Mouse (Mus musculus) frontal cortex, postnatal 25 days (tissue): ENCODE measurements around the gene Nit2.
"Not testable (repeated sequence)": the region's sequence is repeated elsewhere in the genome, so short reads cannot be mapped to it uniquely, and the experiment has no call there.

Experiments used
- DNase-seq, 2 experiments: peaks; one replicate each; pipeline ENCODE4 v3.0.0; 2022; ENCODE audit warnings: low spot score in 2 of 2

Gene Nit2

DNA sequence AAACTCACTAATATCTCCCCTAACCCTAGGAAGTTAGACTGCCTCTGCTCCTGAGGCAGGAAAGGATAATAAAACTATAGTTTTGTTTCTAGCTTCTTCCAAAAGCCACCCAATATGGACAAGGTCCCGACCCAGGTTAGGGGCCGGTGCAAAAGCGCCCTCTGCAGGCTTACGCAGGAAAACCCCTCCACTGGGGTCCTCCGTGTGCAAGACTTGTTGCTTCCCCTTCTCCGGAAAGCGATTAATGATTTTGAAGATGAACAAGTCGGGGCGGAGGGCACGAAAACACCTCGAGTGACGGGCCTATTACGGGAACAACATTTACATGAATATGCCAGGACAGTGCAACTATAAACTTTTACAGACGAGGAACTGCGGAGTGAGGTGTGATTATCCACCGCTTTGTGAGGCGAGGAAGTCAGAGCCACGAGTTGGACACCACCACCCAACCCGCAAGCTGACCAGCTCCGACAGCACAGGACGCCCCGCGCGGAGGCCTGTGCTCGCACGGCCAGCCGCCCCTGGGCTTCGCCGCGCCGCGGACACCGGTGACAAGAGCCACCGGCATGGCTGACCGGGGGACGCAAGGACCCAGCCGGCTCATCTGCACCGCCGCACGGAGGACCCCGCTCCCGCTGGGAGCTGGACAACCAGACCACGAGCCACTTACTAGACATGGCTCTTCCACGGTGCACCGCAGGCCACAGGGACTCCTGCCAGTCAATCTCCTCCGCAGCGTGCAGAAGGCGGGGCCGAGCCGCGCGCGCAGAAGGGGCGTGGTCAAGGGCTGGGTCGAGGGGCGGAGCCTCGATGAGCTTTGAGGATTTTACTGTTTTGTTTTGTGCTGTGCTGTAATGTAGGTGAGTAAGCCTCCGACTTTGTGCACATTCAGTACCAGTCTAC is at the start of gene Nit2:
Gene Nit2, minus strand, starts transcription at position 731 of the 903 bp plus-strand sequence.
- peak; percentile 86 to 89 for DNase-seq

DNA sequence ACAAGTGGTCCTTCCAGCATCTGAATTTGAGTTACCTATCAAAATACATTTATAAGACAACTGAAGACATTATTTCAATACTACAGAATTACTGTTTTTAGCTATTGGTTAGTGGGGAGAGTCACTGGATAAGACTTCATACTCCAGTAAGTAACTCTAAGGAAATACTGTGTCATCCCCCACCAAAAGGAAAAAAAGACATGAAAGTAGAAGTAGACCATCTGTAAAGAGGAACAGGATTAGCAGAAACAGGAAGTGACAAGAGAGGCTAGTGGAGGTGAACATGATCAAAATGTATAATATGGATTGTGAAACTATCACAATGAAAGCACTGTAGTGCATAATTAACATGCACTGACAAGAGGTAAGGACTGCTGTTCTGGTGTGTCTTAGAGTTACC is 48.8 kb upstream of the Nit2 start:
- DNase-seq, result no peak

- DNase-seq, result no peak
Observed at GRCm38 (mm10) chr16:57211037-57211436, 43.9 kb upstream of the Nit2 start.

- no peak for DNase-seq
Observed at GRCm38 (mm10) chr16:57208342-57208741, 41.2 kb upstream of the Nit2 start.

GRCm38 (mm10) chr16:57197281-57197680 is 30.1 kb upstream of the Nit2 start:
- no peak for DNase-seq

GRCm38 (mm10) chr16:57196590-57196989 is 29.4 kb upstream of the Nit2 start:
- no peak for DNase-seq

GRCm38 (mm10) chr16:57191214-57191613 is 24.1 kb upstream of the Nit2 start:
- no peak for DNase-seq

DNA sequence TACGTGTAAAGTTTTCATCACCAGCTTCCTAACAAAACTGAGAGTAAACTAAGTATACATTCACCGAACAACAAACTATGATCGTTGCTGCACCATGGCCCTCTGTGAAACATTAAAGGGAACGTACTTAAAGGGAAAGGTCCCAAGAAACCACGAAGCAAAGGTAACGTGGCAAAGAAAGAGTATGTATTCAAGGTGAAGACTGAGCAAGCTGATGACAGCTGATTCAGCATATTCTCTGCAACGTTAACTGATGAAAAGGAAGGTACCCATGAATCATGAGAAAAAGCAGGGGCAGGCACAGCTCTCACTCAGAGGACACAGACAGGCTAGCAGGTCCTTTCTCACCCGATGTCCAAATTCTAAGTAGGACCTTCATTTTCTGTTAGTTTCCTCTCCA is 23.2 kb upstream of the Nit2 start:
- DNase-seq, result no peak

- no peak for DNase-seq
Observed at GRCm38 (mm10) chr16:57189493-57189892, 22.4 kb upstream of the Nit2 start.

GRCm38 (mm10) chr16:57186618-57187017 is 19.5 kb upstream of the Nit2 start:
- DNase-seq, result no peak

DNA sequence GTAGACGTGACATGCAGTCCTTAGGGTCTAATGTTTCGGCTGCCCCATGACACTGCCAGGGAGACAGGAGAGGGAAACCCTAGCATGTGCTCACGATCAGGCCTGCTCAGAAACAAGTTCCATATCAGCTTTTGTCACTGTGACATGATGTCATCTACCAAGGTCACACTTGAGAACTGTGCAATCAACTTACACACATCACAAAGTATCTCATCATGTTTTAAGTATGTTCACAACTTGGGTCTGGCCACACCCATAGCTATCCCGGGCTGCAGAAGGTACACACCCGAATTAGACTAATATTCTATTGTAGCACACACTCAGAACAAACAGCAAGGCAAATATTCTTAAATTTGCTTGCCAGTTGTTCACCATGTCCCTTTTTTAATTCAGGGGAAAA is 14.9 kb upstream of the Nit2 start:
- no peak for DNase-seq

- no peak for DNase-seq
Observed at GRCm38 (mm10) chr16:57181180-57181579, 14.0 kb upstream of the Nit2 start.

DNA sequence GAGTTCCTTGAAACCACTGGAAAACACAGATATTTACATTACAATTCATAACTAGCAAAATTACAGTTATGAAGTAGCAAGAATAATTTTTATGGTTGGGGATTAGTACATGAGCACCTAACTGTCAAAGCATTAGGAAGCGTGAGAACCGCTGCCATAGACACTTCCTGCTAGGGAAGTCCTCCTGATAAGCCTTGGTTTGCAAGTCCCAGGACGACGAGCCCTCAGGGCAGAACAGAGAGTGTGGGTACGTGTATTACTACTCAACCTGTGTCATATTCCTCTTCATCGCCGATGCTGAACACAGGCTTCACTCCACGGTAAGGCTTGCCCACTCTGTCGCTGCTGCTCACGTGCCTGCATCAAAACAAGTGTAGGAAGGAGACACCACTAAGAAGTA is 10.5 kb upstream of the Nit2 start:
- no peak for DNase-seq

- DNase-seq, result no peak
Observed at GRCm38 (mm10) chr16:57177254-57177653, 10.1 kb upstream of the Nit2 start.

- DNase-seq, result peak in 1 of 2 experiments; percentile 40
Observed at GRCm38 (mm10) chr16:57176276-57176675, 9.1 kb upstream of the Nit2 start.

DNA sequence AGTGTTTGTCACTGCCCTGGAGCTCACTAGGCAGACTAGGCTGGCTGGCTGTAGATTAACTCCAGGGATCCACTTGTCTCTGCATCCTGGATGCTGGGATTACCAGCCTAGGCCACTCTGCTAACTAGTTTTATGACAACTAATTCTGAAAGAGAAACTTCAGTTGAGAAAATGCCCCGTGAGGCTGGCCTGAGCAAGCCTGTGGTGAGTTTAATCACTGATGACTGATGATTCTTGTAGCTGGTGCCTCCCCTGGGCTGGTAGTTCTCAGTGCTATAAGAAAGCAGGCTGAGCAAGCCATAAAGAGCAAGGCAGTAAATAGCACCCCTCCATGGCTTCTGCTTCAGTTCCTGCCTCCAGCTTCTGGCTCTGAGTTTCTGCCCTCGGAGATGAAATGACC is 8.6 kb upstream of the Nit2 start:
- DNase-seq, result no peak

GRCm38 (mm10) chr16:57174480-57174879 is 7.3 kb upstream of the Nit2 start:
- not testable (repeated sequence) for DNase-seq

DNA sequence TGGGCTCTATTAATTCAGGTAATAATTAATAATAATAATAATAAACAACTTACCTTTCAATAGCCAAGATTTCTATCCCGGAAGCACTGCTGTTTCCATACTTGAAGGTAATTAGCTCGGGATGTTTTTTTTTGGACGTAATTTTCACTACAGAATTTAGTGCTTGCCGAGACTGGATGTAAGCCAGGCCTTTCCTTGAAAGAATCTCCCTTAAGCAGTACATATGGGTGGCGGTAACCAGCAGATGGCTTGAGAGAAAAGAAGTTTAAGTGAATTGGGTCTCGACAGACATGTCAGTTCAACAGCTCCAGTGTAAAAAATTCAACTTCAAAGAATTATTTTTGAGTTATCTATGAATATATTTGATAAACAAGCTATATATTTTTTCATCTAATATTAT is 4.4 kb upstream of the Nit2 start:
- no peak for DNase-seq

- no peak for DNase-seq
Observed at GRCm38 (mm10) chr16:57171161-57171560, 4.0 kb upstream of the Nit2 start.

- DNase-seq, result no peak
Observed at GRCm38 (mm10) chr16:57168236-57168635, 1.1 kb upstream of the Nit2 start.

GRCm38 (mm10) chr16:57167514-57167912 is 372 bp upstream of the Nit2 start:
- DNase-seq, result no peak

DNA sequence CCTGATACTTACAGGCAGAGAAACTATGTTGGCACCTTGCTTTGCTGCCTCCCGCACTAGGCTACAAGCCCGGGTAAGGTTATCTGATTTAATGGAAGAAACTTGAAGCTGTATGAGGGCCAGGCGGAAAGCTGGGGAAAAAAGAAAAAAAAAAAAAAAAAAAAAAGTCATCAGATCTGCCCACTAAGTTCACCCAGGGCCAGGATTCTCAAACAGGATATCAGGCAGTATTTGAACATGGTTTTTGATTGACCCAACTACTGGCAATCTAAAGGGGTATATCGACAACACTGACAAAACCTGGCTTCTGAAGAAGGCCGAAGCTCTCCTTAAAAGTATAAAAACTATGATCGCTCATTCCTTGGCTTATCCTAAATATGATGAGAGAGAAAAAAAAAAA is 1.1 kb downstream of the Nit2 start:
- no peak for DNase-seq

DNA sequence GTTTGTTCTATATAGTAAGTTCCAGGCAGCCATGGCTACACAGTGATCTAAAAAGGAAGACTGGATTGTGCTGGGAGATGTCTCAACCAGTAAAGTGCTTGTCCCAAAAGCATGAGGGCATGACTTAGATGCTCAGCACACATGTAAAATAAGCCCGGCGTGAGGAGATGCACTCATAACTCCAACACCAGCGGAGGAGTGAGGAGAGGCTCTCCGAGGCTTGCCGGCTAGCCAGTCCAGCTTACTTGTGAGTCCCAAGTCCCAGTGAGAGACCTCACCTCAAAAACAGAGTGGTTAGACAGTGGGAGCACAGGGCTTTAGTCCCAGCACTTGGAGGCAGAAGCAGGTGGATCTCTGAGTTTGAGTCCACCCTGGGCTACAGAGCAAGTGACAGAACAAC is 2.0 kb downstream of the Nit2 start:
- no peak for DNase-seq

GRCm38 (mm10) chr16:57163694-57164093 is 3.4 kb downstream of the Nit2 start:
- no peak for DNase-seq
